Mouse (Mus musculus) embryo, embryonic 10 days (tissue): ENCODE results near the gene Map3k14.
"Not testable (repeated sequence)": the region's sequence is repeated elsewhere in the genome, so short reads cannot be mapped to it uniquely, and the experiment has no call there.

ENCODE experiments used
- DNase-seq: peaks from one replicate; pipeline ENCODE4 v3.0.0-alpha.2; 2015; ENCODE audit warnings: low spot score

Map3k14 gene

DNA sequence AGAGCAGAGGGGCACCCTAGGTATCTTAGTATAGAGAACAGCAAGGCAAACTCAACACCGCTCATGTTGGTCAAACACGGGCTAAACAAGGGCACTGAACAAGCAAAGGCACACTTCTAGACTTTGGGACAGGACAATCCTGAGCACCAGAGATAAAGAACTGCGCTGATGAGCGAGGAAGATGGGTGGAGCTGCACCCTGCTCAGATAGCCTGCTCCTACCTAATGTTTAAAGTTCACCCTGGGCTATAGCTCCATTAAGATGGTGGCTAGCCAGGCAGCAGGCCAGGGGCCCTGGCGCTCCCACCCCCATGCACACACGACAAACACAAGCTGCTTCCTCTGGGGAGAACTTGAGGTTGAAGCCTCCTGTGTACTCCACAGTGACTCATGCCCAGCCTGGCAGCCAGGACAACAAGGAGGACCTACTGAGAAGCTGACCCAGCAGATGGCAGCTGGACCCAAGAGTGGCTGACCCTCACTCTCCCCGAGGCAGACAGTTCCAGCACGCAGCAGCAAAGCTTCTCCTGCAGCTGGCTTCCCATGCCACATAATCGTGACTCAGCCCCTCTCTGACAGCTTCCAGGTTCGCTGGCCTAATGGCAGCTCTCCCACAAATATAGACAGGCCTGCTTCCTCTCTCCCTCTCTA lies 21.1 kb downstream of the Map3k14 start:
- DNase-seq, result no peak

- DNase-seq, result no peak
These were observed 22.4 kb downstream of the Map3k14 start for GRCm38 (mm10) chr11:103244856-103245255.

DNA sequence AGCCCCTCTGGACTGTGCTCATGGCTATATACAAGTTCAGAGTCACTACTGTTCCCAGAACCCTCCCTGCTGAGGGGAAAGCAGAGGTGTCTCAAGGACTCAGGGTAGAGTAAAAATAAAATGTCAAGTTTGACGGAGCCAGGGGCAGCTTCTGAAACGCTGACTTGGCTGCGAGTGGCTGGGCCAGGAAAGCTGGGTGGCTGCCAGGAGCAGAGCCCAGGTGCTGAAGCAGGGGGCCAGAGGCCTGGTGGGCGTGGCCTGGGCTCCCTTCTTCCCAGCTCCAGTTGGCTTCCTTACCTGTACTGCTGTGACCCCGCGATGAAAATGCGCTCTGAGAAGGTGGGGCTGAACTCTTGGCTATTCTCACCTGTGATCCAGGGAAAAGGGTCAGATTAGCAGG lies 26.5 kb downstream of the Map3k14 start:
- DNase-seq, result no peak

GRCm38 (mm10) chr11:103237757-103238156 lies 29.5 kb downstream of the Map3k14 start:
- DNase-seq, result no peak

- no peak for DNase-seq
These were observed 30.4 kb downstream of the Map3k14 start for GRCm38 (mm10) chr11:103236903-103237302.

GRCm38 (mm10) chr11:103236431-103236830 lies 30.8 kb downstream of the Map3k14 start:
- DNase-seq, result no peak

GRCm38 (mm10) chr11:103235702-103236101 lies 31.6 kb downstream of the Map3k14 start:
- DNase-seq, result no peak

- no peak for DNase-seq
These were observed 32.8 kb downstream of the Map3k14 start for GRCm38 (mm10) chr11:103234447-103234846.

DNA sequence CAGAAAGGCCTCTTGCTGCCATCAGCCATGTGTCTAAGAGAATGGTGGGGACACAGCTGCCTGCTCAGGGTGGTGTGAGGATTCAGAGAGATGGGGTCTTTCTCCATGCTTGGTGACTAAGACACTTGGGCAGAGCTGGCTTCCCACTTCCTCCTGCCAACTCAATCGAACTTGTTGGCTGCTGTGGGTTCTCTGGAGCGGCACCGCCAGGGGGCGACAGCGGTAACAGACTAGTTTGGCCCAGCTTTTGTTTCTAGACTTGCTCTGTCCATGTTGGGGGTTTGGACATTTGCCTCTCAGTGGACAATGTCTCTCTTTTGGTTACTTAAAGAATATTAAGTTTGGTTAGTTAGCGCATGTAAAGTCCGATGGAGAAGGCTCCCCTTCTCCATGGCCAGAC lies 34.3 kb downstream of the Map3k14 start:
- DNase-seq, result peak; percentile 86

- no peak for DNase-seq
These were observed 35.9 kb downstream of the Map3k14 start for GRCm38 (mm10) chr11:103231367-103231766.

- DNase-seq, result no peak
These were observed 36.6 kb downstream of the Map3k14 start for GRCm38 (mm10) chr11:103230626-103231025.

DNA sequence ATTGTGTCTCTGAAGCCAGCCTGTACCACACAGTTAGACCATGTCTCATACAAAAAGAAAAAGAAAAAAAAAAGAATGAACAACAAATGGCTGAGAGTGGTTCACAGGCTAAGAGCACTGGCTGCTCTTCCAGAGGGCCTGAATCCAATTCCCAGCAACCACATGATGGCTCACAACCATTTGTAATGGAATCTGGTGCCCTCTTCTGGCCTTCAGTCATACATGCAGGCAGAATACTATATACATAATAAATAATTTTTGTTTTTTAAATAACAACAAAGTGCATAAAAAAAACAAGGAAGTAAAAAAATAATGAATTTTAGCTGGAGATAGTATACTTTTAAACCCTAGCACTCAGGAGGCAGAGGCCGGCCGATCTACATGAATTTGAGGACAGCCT lies 37.7 kb downstream of the Map3k14 start:
- no peak for DNase-seq

DNA sequence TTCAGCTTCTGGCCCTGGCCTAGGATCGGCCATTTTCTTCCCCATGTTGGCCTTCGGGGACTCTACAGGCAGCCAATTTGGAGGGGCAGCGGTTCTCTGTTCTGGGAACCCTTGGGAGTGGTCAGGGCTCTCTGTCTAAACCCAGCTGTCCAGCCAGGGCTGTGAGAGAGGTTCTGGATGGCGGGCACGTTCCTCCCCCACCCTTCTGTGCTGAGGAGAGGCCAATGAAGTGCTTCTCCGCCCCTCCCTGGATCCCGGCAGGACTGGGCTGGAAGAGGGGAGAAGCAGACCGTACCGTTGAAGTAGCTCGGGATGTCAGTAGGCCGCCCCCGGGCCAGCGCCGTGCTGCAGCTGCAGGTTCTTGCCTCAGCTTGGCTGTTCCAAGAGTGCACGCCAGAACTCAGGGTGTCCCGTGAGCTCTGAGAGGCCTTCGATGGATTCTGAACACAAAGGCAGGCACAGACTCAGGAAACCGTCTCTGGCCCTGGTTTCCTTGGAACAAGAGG lies 43.3 kb downstream of the Map3k14 start:
- DNase-seq, result no peak

DNA sequence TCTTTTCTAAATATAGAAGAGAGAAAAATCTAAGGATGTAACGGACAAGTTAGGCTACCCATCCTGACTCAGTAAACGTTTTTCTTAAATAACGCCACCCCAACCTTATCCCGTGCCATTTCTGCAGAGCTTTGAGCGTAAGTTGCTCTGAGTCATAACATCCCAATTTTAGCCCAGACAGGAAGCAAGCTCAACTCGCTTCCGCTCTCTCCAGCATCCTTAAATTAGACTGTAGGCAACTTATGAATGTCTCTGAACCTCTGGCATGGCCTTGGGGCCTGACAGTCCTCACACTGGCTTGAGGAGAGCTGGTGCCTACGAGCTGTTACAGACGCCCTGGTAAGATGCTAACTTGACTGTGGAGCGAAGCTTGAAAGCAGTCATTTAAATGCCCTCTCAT lies 43.8 kb downstream of the Map3k14 start:
- DNase-seq, result no peak

DNA sequence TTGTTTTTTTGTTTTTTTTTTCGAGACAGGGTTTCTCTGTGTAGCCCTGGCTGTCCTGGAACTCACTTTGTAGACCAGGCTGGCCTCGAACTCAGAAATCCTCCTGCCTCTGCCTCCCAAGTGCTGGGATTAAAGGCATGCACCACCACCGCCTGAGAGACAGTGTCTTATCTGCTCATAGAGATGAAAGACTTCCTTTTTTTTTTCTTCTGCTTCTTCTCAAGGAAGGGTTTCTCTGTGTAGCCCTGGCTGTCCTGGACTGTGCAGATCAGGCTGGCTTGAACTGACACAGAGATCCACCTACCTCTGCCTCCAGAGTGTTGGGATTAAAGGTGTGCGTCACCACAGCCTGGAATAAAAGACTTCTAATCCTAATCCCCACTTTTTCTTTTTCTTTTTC lies 44.6 kb downstream of the Map3k14 start:
- not testable (repeated sequence) for DNase-seq

GRCm38 (mm10) chr11:103221437-103221836 lies 45.8 kb downstream of the Map3k14 start:
- DNase-seq, result no peak

GRCm38 (mm10) chr11:103219995-103220394 lies 47.3 kb downstream of the Map3k14 start:
- no peak for DNase-seq

DNA sequence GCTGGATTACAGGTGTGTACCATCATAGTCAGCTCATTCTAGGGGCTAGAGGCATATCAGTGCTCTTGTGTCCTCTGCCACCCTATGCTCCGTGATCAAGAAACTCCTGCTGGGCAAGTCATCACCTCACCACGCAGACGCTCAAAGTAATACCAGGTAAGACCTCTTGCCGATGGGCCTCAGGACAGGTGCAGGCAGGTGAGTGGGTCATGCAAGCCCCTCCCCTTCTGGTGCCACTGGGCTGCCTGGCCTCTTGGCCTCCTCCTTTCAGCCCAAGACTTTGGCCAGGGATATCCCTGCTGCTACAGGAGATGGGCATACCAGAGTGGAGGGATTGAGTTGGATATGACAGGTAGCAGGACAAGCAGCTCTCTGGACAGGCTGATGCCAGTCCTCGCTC lies 48.0 kb downstream of the Map3k14 start:
- no peak for DNase-seq

DNA sequence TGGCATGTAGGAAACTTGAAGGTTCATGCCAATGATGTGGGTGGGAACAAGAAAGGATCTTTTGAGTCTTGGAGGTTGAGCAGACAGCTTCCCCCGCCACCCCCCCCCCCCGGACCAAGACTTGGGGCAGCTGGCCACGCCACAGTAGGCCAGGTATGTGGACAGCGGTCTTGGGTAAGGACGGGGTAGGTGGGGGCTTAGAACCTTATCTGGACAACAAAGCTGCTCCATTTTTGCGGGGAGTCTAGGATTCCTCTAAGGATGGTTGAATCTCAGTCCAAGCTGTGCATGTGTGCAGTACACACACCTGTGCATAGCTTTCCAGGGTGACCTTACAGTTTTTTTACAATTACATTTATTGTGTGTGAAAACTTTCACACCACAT lies 48.8 kb downstream of the Map3k14 start:
- DNase-seq, result no peak

- DNase-seq, result peak; percentile 78
These were observed 49.3 kb downstream of the Map3k14 start, which contains the start of gene Spata32 for GRCm38 (mm10) chr11:103217790-103218516. Gene Spata32 (minus strand): TSS chr11:103218432.

DNA sequence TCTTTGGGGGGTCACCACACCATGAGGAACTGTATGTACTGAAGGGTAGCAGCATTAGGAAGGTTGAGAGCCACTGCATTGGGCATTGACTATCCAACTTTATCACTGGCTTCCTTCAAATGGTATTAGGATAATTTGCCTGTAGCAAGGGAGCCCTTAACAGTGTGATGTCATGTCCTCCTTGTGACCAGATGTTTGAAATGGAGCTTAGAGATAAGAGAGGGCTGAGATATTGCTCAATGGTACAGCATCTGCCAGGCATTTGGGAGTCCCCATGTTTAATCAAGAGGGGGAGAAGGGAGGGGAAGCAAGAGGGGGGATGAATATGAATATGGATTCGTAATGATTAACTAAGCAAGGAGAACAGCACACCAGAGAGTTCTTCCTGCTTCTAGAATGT lies 51.9 kb downstream of the Map3k14 start:
- no peak for DNase-seq

- no peak for DNase-seq
These were observed 53.6 kb downstream of the Map3k14 start for GRCm38 (mm10) chr11:103213712-103214111.

- no peak for DNase-seq
These were observed 57.0 kb downstream of the Map3k14 start for GRCm38 (mm10) chr11:103210291-103210690.

DNA sequence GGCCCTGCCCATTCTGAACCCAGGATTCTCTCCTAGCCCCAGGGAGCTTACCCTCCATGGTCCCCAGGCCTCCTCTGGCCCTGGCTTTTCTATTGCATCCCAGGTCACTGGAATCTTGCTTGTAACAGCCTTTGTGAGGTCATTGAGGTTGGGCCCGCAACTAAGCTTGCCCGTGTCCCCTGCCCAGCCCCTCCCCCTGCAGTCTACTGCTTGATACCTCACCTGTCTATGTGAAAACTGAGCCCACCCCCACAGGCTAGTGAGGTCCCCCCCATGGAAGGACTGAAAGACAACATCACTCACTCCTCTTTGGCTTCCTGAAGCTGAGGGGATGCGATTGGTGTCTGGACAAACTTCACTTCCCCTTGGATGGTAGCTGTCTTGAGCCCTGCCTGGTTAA lies 58.8 kb downstream of the Map3k14 start, which contains the start of gene 1700023F06Rik:
TSS of gene 1700023F06Rik (minus strand) at position 101 of the 400 bp plus-strand sequence.
- DNase-seq, result no peak
